In the genomic region with DNA sequence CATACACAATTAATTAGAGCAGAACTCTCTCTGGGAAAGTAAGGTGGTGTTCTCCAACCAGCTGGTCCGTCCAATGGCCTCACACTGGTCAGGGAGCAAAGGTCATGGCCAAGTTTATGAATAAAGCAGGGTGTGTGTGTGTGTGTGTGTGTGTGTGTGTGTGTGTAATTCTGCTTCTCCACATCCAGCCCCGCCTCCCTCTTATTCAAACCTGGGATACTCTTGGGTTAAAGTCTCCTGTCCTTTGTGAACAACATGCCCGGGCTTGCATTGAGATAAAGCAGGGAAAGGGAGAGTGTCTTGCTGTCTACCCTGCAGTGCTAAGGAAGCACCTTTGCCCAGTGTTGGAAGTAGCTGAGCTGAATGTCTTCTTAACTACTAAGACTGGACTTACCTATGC, we compare ENCODE assay signal across 17 mouse cellular contexts. TPM values are rescaled to one million over a fixed set of nuclear protein-coding genes. Genes with fewer than 3 reads are reported as not detected.
DNase-seq lines count a peak whose midpoint lies in the region; ATAC-seq and TF ChIP-seq lines count a peak whose summit lies in the region.
"Had no signal": no experiment of that assay in that cellular context is flagged by ENCODE, and none has a peak within 500 bp of the region (broad histone marks: within the 10 kb centered on the region; RNA-seq: fewer than 3 reads in every experiment).

No protein-coding gene starts in this region.

- no peak for TF ChIP-seq POLR2A in liver, adult 2 months (IDR thresholded peaks at IDR 0.05; ENCODE audit: extremely low read depth, insufficient read depth, low read length)
- 0 out of 2 replicates have a peak, but pooled peaks have one; percentile 8 for TF ChIP-seq POLR2A in embryonic fibroblast, embryonic 13.5 days (IDR thresholded peaks at IDR 0.05; ENCODE audit: low read depth, low read length)

- 0 out of 2 replicates have a peak, but pooled peaks cover 5% of the 10 kb centered on the region for H3K4me1 ChIP-seq in liver, adult 2 months (ENCODE audit: control insufficient read depth, insufficient read depth, low read length)
- H3K4me1 ChIP-seq in liver, postnatal 0 days (ENCODE audit: insufficient read depth) = no peaks in the 10 kb centered on the region
- H3K4me1 ChIP-seq in embryonic fibroblast, embryonic 13.5 days (ENCODE audit: control insufficient read depth, insufficient read depth, low read length) = no peaks in the 10 kb centered on the region
- no peaks in the 10 kb centered on the region for H3K4me1 ChIP-seq in stomach, postnatal 0 days (replicated peaks; ENCODE audit: control insufficient read depth, insufficient read depth)
- H3K4me1 ChIP-seq in midbrain, postnatal 0 days (ENCODE audit: insufficient read depth, low read length) = 0 out of 2 replicates have a peak, but pooled peaks cover under 1% of the 10 kb centered on the region

- no peak overlapping the region for H3K9ac ChIP-seq in liver, adult 2 months (ENCODE audit: low read depth, low read length)
- H3K9ac ChIP-seq in liver, postnatal 0 days (replicated peaks) = no peak overlapping the region
- no peak overlapping the region for H3K9ac ChIP-seq in stomach, postnatal 0 days (ENCODE audit: low read length)
- no peak overlapping the region for H3K9ac ChIP-seq in midbrain, postnatal 0 days (replicated peaks; ENCODE audit: low read length, poor library complexity, severe bottlenecking)
- H3K9ac ChIP-seq: hindbrain, embryonic 12.5 days; limb, embryonic 12.5 days; liver, embryonic 12.5 days; midbrain, embryonic 13.5 days had no signal

- H3K36me3 ChIP-seq in liver, adult 2 months (ENCODE audit: control insufficient read depth, insufficient read depth, low read length) = peaks cover 9% of the 10 kb centered on the region
- H3K36me3 ChIP-seq in liver, postnatal 0 days (replicated peaks; ENCODE audit: insufficient read depth, low read length) = 0 out of 2 replicates have a peak, but pooled peaks cover 2% of the 10 kb centered on the region
- no peaks in the 10 kb centered on the region for H3K36me3 ChIP-seq in stomach, postnatal 0 days (ENCODE audit: control insufficient read depth, insufficient read depth, low read length)
- H3K36me3 ChIP-seq in midbrain, postnatal 0 days (ENCODE audit: insufficient read depth, low read length) = peaks cover 1% of the 10 kb centered on the region
- H3K36me3 ChIP-seq: liver, embryonic 12.5 days had no signal

- no peak for TF ChIP-seq CTCF in liver, adult 2 months (IDR thresholded peaks at IDR 0.05; ENCODE audit: low read depth, low read length)
- no peak for TF ChIP-seq CTCF in liver, postnatal 0 days (IDR thresholded peaks at IDR 0.05; ENCODE audit: low read depth)
- no peak for TF ChIP-seq CTCF in embryonic fibroblast, embryonic 13.5 days (IDR thresholded peaks at IDR 0.05; ENCODE audit: borderline replicate concordance, insufficient read depth, low read length)
- TF ChIP-seq CTCF in stomach, postnatal 0 days (IDR thresholded peaks at IDR 0.05; ENCODE audit: low read depth) = no peak
- no peak for TF ChIP-seq CTCF in midbrain, postnatal 0 days (IDR thresholded peaks at IDR 0.05)

- no peaks in the 10 kb centered on the region for H3K27me3 ChIP-seq in liver, adult 2 months (ENCODE audit: control insufficient read depth, insufficient read depth, low read length)
- H3K27me3 ChIP-seq in liver, postnatal 0 days (ENCODE audit: insufficient read depth, low read length) = peaks cover 8% of the 10 kb centered on the region; the same call in 1 of the 2 replicates
- no peaks in the 10 kb centered on the region for H3K27me3 ChIP-seq in stomach, postnatal 0 days (ENCODE audit: control insufficient read depth, insufficient read depth, low read length)
- H3K27me3 ChIP-seq in midbrain, postnatal 0 days (ENCODE audit: insufficient read depth, low read length) = no peaks in the 10 kb centered on the region
- H3K27me3 ChIP-seq: hindbrain, embryonic 12.5 days; limb, embryonic 12.5 days had no signal

- no peaks in the 10 kb centered on the region; the same call in 1 of the 2 replicates for H3K79me2 ChIP-seq in liver, adult 2 months (ENCODE audit: control insufficient read depth, insufficient read depth, low read length)

- no peak overlapping the region for H3K27ac ChIP-seq in liver, adult 2 months (replicated peaks; ENCODE audit: insufficient read depth, low read depth, low read length)
- no peak overlapping the region for H3K27ac ChIP-seq in liver, postnatal 0 days (ENCODE audit: low read depth)
- H3K27ac ChIP-seq in embryonic fibroblast, embryonic 13.5 days (ENCODE audit: insufficient read depth, low read length) = no peak overlapping the region
- no peak overlapping the region for H3K27ac ChIP-seq in stomach, postnatal 0 days (replicated peaks)
- H3K27ac ChIP-seq in midbrain, postnatal 0 days (ENCODE audit: low read depth, low read length) = no peak overlapping the region
- H3K27ac ChIP-seq: hindbrain, embryonic 12.5 days; limb, embryonic 12.5 days; liver, embryonic 12.5 days; midbrain, embryonic 13.5 days had no signal

- no peak for TF ChIP-seq EP300 in liver, postnatal 0 days (IDR thresholded peaks at IDR 0.05; ENCODE audit: low read depth)
- TF ChIP-seq EP300 in stomach, postnatal 0 days (optimal IDR thresholded peaks at IDR 0.05) = no peak

- no peak overlapping the region for H3K4me2 ChIP-seq in liver, postnatal 0 days (ENCODE audit: low read depth, low read length)
- no peak overlapping the region for H3K4me2 ChIP-seq in stomach, postnatal 0 days (replicated peaks; ENCODE audit: low read depth)
- no peak overlapping the region for H3K4me2 ChIP-seq in midbrain, postnatal 0 days (ENCODE audit: low read depth, low read length, poor library complexity, severe bottlenecking)
- H3K4me2 ChIP-seq: hindbrain, embryonic 12.5 days; limb, embryonic 12.5 days; liver, embryonic 12.5 days; midbrain, embryonic 13.5 days had no signal

- H3K4me3 ChIP-seq in liver, adult 2 months (ENCODE audit: insufficient read depth, low read depth, low read length) = no peak overlapping the region
- no peak overlapping the region for H3K4me3 ChIP-seq in liver, postnatal 0 days (ENCODE audit: low read depth, low read length)
- H3K4me3 ChIP-seq in embryonic fibroblast, embryonic 13.5 days (ENCODE audit: insufficient read depth, low read length) = no peak overlapping the region
- H3K4me3 ChIP-seq in stomach, postnatal 0 days (ENCODE audit: low read depth, low read length) = no peak overlapping the region
- H3K4me3 ChIP-seq in midbrain, postnatal 0 days (ENCODE audit: low read depth, low read length) = no peak overlapping the region
- H3K4me3 ChIP-seq: hindbrain, embryonic 12.5 days; limb, embryonic 12.5 days; liver, embryonic 12.5 days; megakaryocyte, embryonic 14.5 days; midbrain, embryonic 13.5 days had no signal

- H3K9me3 ChIP-seq in liver, postnatal 0 days (ENCODE audit: low read length) = peaks cover 4% of the 10 kb centered on the region; the same call in 1 of the 2 replicates
- no peaks in the 10 kb centered on the region for H3K9me3 ChIP-seq in stomach, postnatal 0 days (ENCODE audit: control insufficient read depth, low read length)
- H3K9me3 ChIP-seq in midbrain, postnatal 0 days (ENCODE audit: low read length) = no peaks in the 10 kb centered on the region
- H3K9me3 ChIP-seq: limb, embryonic 12.5 days; liver, embryonic 12.5 days; megakaryocyte, embryonic 14.5 days had no signal

- WGBS in liver, adult 2 months = 32% methylated on average over 3 of the region's 3 CpGs
- 42% methylated on average over 3 of the region's 3 CpGs for WGBS in liver, postnatal 0 days (ENCODE audit: insufficient replicate concordance)
- WGBS in stomach, postnatal 0 days = 33% methylated on average over 3 of the region's 3 CpGs
- WGBS in midbrain, postnatal 0 days = 46% methylated on average over 3 of the region's 3 CpGs

- peak; percentile 48 for DNase-seq in liver, adult 2 months (ENCODE audit: extremely low read depth, low read depth, low spot score)
- DNase-seq in liver, postnatal 0 days = no peak
- peak; percentile 36 for DNase-seq in ES-CJ7 (ENCODE audit: low read depth, low spot score)
- DNase-seq in stomach, postnatal 0 days (ENCODE audit: low spot score) = peak; percentile 31
- DNase-seq in midbrain, postnatal 0 days (ENCODE audit: low spot score) = no peak
- no peak for DNase-seq in adrenal gland, postnatal 14 days
- DNase-seq: cerebellum, adult 11-12 months had no signal

- ATAC-seq in liver, postnatal 0 days = no peak
- ATAC-seq in stomach, postnatal 0 days (ENCODE audit: low FRiP score, low TSS enrichment) = no peak
- no peak for ATAC-seq in midbrain, postnatal 0 days (ENCODE audit: low FRiP score)
- ATAC-seq: liver, embryonic 12.5 days; midbrain, embryonic 13.5 days had no signal

RNA-seq across cellular contexts. Expression of a gene that starts 2.2 kb away (rescaled TPM):
- total RNA-seq in liver, adult 2 months (2014; rRNA removed) = 10.1 and 18.3 TPM in 2 replicates
- polyA plus RNA-seq in liver, adult 2 months (2012; rRNA removed) = 3.3 TPM in 2 replicates
- polyA plus RNA-seq in liver, postnatal 0 days (2015; fragmentation: Nextera tagmentation; extraction: Ambion mirVana) = 8.4 and 9.6 TPM in 2 replicates
- 175 and 227 TPM in 2 replicates for polyA plus RNA-seq in embryonic fibroblast, embryonic 13.5 days (2011; ENCODE audit: insufficient read length, low read depth, missing spikeins)
- 41.5 and 47.6 TPM in 2 replicates for polyA plus RNA-seq in stomach, postnatal 0 days (2015; fragmentation: Nextera tagmentation; extraction: Ambion mirVana)
- 130 and 146 TPM in 2 replicates for total RNA-seq in midbrain, postnatal 0 days (2014; rRNA removed)
- polyA plus RNA-seq in midbrain, postnatal 0 days (2015; fragmentation: Nextera tagmentation; extraction: Ambion mirVana) = 123 and 124 TPM in 2 replicates
- total RNA-seq in adrenal gland, postnatal 14 days (2021) = 30.9 and 37.3 TPM in 2 replicates

RNA-seq across cellular contexts. Expression of a gene that starts 35.6 kb away (rescaled TPM):
- not detected in 2 replicates for total RNA-seq in liver, adult 2 months (2014; rRNA removed)
- polyA plus RNA-seq in liver, adult 2 months (2012; rRNA removed) = 0.04 and 0.11 TPM in 2 replicates
- polyA plus RNA-seq in liver, postnatal 0 days (2015; fragmentation: Nextera tagmentation; extraction: Ambion mirVana) = 3.5 and 3.6 TPM in 2 replicates
- polyA plus RNA-seq in embryonic fibroblast, embryonic 13.5 days (2011; ENCODE audit: insufficient read length, low read depth, missing spikeins) = not detected in 2 replicates
- 0.06 and 0.07 TPM in 2 replicates for polyA plus RNA-seq in stomach, postnatal 0 days (2015; fragmentation: Nextera tagmentation; extraction: Ambion mirVana)
- total RNA-seq in midbrain, postnatal 0 days (2014; rRNA removed) = not detected in 2 replicates
- not detected in 2 replicates for polyA plus RNA-seq in midbrain, postnatal 0 days (2015; fragmentation: Nextera tagmentation; extraction: Ambion mirVana)
- total RNA-seq in adrenal gland, postnatal 14 days (2021) = 0.23 and 0.26 TPM in 2 replicates
- total RNA-seq: left cerebral cortex, postnatal 14 days had no signal
- polyA plus RNA-seq: C2C12; forebrain, embryonic 11.5 days; heart, embryonic 14.5 days; hindbrain, embryonic 12.5 days had no signal

Comparison
In these comparisons a context has a peak if more than half of its experiments do, and no peak if none do; other contexts are left out.
1. DNase-seq: peak in liver, adult 2 months (single experiment), ES-CJ7 (single experiment) and stomach, postnatal 0 days (single experiment); none in liver, postnatal 0 days (single experiment), midbrain, postnatal 0 days (single experiment) and adrenal gland, postnatal 14 days (single experiment).